Mouse (Mus musculus) bone marrow macrophage, adult 2 months (primary cell): Measurements from ENCODE around the gene Grid1.

Experiments
- CTCF ChIP-seq: IDR thresholded peaks from 2 replicates; pipeline ENCODE4 v1.5.1; 2012; ENCODE audit warnings: low read depth, mild to moderate bottlenecking, low read length, moderate library complexity
- POLR2A ChIP-seq: IDR thresholded peaks from 2 replicates; pipeline ENCODE4 v1.6.1; 2012; ENCODE audit warnings: mild to moderate bottlenecking, low read depth, low read length, borderline replicate concordance

GRCm38 (mm10) chr14:35336561-35336960, 516.7 kb downstream of the Grid1 start:
- TF ChIP-seq POLR2A, result no peak
- TF ChIP-seq CTCF, result no peak
